ENCODE assay signal across 21 mouse cellular contexts in the genomic region with DNA sequence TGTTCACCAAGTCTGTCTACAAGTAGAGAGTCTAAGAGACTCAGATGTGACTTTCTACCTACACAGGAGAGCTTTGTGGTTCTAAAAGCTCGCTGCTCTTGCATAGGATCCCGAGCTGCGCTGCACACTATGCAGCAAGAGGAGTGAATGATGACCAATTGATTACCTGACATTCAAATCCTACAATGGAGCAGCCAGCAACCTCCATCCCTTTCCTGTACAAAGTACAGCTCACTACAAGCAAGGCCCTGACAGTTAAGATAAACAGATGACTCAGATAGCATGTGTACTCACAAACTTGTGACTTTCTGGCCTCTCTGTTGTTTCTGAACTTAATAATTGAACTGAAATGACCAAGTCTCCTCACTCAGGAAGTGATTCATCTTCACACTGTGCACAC.
DNase-seq lines count a peak whose midpoint lies in the region; ATAC-seq lines count a peak whose summit lies in the region.
"Had no signal": no experiment of that assay in that cellular context is flagged by ENCODE, and none has a peak within 500 bp of the region (broad histone marks: within the 10 kb centered on the region; RNA-seq: fewer than 3 reads in every experiment).

No protein-coding gene starts in this region.

- H3K4me3 ChIP-seq in liver, embryonic 12.5 days = no peak overlapping the region
- H3K4me3 ChIP-seq in liver, embryonic 16.5 days (ENCODE audit: low read depth, low read length) = no peak overlapping the region
- H3K4me3 ChIP-seq: embryonic facial prominence, embryonic 10.5 days; forebrain, embryonic 13.5 days; heart, embryonic 13.5 days had no signal

- H3K9ac ChIP-seq in liver, embryonic 12.5 days = no peak overlapping the region
- no peak overlapping the region for H3K9ac ChIP-seq in liver, embryonic 16.5 days (ENCODE audit: low read depth, low read length)
- H3K9ac ChIP-seq: forebrain, embryonic 13.5 days; forebrain, postnatal 0 days; heart, embryonic 13.5 days had no signal

- WGBS in liver, embryonic 12.5 days (ENCODE audit: insufficient replicate concordance) = 52% methylated on average over 3 of the region's 3 CpGs
- 34% methylated on average over 3 of the region's 3 CpGs for WGBS in liver, embryonic 16.5 days (ENCODE audit: insufficient replicate concordance)

- no peaks in the 10 kb centered on the region for H3K4me1 ChIP-seq in liver, embryonic 12.5 days
- H3K4me1 ChIP-seq in liver, embryonic 16.5 days (ENCODE audit: control insufficient read depth, low read depth, low read length) = no peaks in the 10 kb centered on the region
- H3K4me1 ChIP-seq: embryonic facial prominence, embryonic 10.5 days; forebrain, embryonic 13.5 days; heart, embryonic 13.5 days had no signal

- H3K4me2 ChIP-seq in liver, embryonic 12.5 days = no peak overlapping the region
- H3K4me2 ChIP-seq in liver, embryonic 16.5 days (ENCODE audit: low read depth, low read length) = no peak overlapping the region
- H3K4me2 ChIP-seq: forebrain, embryonic 13.5 days; heart, embryonic 13.5 days had no signal

- H3K27ac ChIP-seq in liver, embryonic 12.5 days = no peak overlapping the region
- H3K27ac ChIP-seq in liver, embryonic 16.5 days (ENCODE audit: low read length) = no peak overlapping the region
- H3K27ac ChIP-seq: embryonic facial prominence, embryonic 10.5 days; forebrain, embryonic 13.5 days; heart, embryonic 13.5 days had no signal

- DNase-seq in adrenal gland, adult 2 months = peak; percentile 1
- DNase-seq in adrenal gland, postnatal 10 days = no peak
- peak; percentile 21 for DNase-seq in 3T3-L1 (ENCODE audit: low read depth, low spot score)
- DNase-seq in spleen, adult 18-20 months = no peak
- no peak for DNase-seq in left cerebral cortex, adult 8-10 months (ENCODE audit: low spot score in 2 of 2)
- no peak for DNase-seq in frontal cortex, postnatal 36 days (ENCODE audit: low spot score in 2 of 2)
- DNase-seq: adrenal gland, adult 8-10 months; cerebellum, adult 11-12 months; cerebellum, adult 9-10 months; cerebellum, postnatal 25 days; forebrain, postnatal 0 days; gastrocnemius, postnatal 36 days; heart, adult 11 months; heart, postnatal 36 days had no signal

- no peaks in the 10 kb centered on the region for H3K36me3 ChIP-seq in liver, embryonic 12.5 days
- H3K36me3 ChIP-seq in liver, embryonic 16.5 days (ENCODE audit: control insufficient read depth, insufficient read depth) = no peaks in the 10 kb centered on the region
- H3K36me3 ChIP-seq: embryonic facial prominence, embryonic 10.5 days; heart, embryonic 13.5 days had no signal

- ATAC-seq in liver, embryonic 12.5 days = peak; percentile 81
- ATAC-seq in liver, embryonic 16.5 days (ENCODE audit: low read depth) = peak; percentile 81
- ATAC-seq: forebrain, embryonic 13.5 days; forebrain, postnatal 0 days; hindbrain, embryonic 16.5 days had no signal

- no peaks in the 10 kb centered on the region for H3K9me3 ChIP-seq in liver, embryonic 12.5 days (replicated peaks)
- no peaks in the 10 kb centered on the region for H3K9me3 ChIP-seq in liver, embryonic 16.5 days (replicated peaks; ENCODE audit: control insufficient read depth, low read length)
- H3K9me3 ChIP-seq: embryonic facial prominence, embryonic 10.5 days; forebrain, embryonic 13.5 days; heart, embryonic 13.5 days had no signal

- no peaks in the 10 kb centered on the region for H3K27me3 ChIP-seq in liver, embryonic 12.5 days (replicated peaks)
- H3K27me3 ChIP-seq in liver, embryonic 16.5 days (ENCODE audit: control insufficient read depth, insufficient read depth, low read depth, low read length) = no peaks in the 10 kb centered on the region
- H3K27me3 ChIP-seq: CH12.LX; forebrain, embryonic 13.5 days; heart, embryonic 13.5 days had no signal

Comparison
In these comparisons a context has a peak if more than half of its experiments do, and no peak if none do; other contexts are left out.
1. DNase-seq: peak in adrenal gland, adult 2 months (single experiment) and 3T3-L1 (single experiment); none in adrenal gland, postnatal 10 days (single experiment), spleen, adult 18-20 months (0 of 2), left cerebral cortex, adult 8-10 months (0 of 2) and frontal cortex, postnatal 36 days (0 of 2).